Mouse (Mus musculus) liver, adult (tissue): ENCODE results near the gene Ifitm7.

Source experiments
- GATA4 ChIP-seq: IDR thresholded peaks from 2 replicates; pipeline ENCODE4 v1.6.1; 2014; ENCODE audit warnings: mild to moderate bottlenecking, low read length; ENCODE audit not compliant: insufficient replicate concordance

Gene Ifitm7

DNA sequence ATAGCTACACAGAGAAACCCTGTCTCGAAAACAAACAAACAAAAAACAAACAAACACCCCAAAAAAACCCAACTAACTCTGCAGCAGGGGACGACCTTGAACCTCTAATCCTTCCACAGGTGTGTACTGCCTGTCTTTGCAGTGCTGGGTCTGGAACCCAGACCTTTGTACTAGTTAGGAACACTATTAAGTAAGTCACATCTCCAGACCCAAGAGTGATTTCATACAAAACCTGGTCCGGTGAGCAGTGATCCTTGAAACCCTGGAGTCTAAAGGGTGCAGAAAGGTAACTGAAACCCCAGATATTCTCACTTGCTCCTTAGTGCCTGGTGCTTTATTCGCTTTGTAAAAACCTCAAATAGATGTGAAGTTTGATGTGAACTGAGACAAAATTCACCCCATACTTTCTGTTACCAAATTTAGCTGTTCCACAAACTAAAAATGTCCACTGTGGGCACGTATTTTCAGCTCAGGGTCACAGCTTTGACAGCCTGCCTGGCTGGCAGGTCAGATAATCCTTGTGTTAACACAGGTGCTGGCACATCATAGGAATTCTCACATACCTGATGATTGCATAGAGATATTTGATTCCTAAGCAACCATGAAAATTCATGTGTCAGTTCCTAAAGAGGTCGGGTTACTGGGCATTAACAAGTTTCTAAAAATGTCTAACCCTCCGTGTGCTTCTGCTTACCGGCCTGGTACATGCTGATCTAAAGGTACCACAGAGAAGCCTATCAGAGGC, 16.9 kb upstream of the Ifitm7 start:
- TF ChIP-seq GATA4: no peak

DNA sequence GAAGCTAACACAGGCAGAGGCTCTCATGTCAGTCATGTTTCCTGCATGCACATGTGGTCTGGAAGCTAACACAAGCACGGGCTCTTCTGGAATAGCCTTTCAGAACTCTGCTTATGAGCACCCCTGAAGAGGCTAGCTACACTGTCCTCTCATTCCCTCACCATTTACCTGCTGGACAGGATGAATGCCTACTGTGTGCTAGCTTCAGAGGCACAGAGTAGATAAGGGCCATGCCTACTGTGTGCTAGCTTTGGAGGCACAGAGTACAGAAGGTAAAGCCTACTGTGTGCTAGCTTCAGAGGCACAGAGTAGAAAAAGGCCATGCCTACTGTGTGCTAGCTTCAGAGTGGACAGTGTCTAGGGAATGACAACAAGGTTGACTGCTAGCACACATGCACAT, 7.8 kb upstream of the Ifitm7 start:
- no peak for TF ChIP-seq GATA4

DNA sequence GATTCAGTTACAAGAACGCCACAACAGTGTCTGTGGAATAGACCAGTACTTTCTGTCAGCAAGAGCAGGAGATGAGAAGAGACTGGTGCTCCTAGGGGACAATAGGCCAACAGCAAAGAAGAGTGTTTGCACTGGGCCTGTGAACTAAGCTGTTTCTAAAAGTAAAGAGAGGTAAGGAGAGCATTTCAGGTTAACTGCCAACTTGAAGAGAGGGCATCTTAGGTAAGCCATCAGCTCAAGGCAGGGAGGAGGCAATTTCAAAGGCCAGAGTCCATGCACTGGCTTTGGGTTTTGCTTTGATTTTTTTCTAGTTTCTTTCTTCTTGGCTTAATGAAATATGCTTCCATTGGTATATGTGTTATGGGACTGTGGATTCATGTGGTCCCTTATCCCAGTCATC, 7.4 kb upstream of the Ifitm7 start:
- TF ChIP-seq GATA4: no peak

DNA sequence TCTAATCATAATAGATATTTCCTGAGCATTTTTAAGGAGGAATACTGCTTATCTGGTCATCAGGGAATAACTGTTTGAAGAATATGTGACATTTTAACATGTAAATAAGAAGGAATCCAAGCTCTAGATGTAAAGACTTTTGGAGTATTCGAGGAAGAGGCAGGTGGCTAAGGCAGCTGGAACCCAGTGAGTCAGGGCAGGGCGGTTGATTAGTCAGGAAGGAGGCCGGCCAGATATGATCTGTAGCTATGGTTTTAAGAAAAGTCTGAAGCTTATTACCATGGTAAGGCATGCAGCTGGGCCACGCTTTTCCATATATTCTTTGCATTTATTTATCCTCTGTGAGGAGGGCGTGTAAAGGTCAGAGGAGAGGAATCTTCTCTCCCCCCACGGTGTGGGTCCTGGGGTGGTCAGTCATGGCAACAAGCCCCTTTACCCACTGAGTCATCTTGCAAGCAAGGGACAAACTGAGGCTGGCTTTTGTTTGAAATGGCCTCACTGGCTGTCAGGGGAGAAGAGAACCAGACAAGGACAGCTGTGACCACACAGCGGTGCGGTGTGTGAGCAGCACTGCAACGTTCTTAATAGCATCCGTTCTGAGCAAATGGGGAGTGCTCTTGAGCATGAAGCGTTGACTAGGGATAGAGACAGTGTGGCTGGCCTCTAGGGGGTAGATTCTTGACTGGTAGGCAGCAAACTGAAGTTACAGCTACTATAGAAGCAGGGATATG, 6.0 kb upstream of the Ifitm7 start:
- TF ChIP-seq GATA4: no peak

DNA sequence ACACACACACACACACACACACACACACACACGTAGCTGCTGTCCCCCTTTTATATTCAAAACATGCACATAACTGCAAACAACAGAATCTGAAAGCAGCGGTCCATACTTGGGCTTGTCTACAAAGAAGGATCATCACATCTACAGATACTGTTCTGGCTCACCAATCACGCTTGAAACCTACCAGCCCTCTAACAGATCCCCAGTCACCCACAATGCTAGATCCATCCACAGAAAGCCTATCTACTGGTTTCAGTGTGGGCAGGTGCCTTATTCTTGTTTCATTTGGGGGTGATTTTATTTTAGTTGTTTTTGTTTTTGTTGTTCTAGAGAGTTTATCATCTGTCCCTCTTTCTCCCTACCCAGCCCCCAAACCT, 503 bp downstream of the Ifitm7 start:
- no peak for TF ChIP-seq GATA4

DNA sequence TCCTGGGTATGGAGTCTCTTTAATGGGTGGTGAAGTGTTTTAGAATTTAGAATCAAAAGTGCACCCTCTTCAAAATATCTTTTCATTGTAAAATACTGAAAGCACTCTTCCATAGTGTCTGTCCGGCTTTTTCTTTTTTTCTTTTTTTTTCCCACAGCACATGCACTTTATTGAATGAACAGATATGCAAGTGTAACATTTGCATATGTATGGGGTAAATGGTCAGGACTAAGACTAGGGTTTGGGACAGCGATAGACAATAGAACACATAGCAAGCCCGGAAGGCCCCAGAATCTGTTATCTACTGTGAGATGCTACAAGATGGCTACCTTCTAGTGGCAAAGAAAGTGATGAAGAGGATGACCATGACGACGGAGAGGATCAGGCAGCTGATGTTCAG, 3.5 kb downstream of the Ifitm7 start:
- TF ChIP-seq GATA4: no peak

DNA sequence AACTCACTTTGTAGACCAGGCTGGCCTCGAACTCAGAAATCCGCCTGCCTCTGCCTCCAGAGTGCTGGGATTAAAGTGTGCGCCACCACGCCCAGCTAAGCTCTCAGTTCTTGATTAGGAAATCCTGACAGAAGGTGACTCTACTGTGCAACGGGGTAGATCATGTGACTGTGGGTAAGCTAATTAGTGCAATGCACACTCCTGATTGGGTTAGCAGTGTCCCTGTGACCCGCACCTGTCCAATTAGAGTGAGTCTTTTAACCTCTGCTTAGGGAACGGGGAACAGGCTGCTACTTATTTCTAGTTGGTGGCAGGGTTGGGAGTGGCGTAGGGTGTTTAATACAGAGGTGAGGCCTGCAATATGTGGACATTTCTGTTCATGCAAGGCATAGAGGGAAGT, 14.6 kb downstream of the Ifitm7 start:
- no peak for TF ChIP-seq GATA4

DNA sequence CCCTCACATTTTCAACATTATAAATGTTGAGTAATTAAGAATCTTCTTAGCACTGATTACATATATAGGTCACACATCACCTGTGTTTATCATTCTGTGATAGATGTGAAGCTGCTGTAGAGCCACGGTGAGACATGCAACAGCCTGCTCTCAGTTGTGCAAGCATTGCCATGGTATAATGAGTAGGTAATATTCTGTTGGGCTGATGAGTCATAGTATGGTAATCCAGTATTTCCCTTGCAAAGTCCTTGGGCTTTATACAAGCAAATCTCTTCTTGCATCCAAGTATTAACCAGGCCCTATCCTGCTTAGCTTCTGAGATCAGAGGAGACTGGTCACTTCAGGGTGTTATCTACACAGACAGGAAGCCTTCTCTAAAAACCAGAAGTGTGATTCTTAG, 17.6 kb downstream of the Ifitm7 start:
- TF ChIP-seq GATA4: no peak

DNA sequence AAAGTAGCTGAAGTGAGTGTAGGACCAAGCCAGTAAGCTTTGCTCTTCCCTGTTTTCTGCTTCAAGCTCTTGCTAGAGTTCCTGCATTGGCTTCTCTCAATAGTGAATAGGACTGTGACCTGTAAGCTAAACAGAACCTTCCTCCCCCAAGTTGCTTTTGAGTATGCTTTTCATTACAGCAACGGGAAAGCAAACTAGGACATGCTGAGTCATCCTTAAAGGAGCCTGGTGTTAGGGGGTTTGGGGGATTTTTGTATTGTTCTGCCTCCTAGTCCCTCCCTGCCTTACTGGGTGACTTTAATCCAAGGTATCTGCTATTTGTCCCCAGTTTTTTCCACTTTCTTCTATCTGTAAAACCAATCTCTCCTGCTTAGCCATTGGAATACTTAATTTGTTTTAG, 24.6 kb downstream of the Ifitm7 start:
- TF ChIP-seq GATA4: no peak

DNA sequence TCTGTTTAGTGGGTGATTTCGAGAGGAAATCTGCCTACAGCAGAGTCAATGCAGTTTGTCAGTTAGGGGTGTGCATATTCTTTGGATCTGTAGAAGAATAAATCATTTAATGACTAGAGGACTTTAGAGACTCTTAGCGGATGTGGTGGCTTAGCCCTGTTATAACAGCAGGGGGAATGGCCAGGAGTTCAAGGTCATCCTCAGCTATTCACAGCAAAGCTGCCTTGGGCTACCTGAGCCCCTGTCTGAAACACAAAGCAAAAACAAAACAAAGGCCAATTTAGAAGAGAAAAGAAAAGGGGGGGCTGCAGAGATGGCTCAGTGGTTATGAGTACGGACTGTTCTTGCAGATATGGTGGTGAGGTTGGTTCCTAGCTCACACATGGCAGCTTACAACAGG, 35.4 kb downstream of the Ifitm7 start:
- no peak for TF ChIP-seq GATA4

DNA sequence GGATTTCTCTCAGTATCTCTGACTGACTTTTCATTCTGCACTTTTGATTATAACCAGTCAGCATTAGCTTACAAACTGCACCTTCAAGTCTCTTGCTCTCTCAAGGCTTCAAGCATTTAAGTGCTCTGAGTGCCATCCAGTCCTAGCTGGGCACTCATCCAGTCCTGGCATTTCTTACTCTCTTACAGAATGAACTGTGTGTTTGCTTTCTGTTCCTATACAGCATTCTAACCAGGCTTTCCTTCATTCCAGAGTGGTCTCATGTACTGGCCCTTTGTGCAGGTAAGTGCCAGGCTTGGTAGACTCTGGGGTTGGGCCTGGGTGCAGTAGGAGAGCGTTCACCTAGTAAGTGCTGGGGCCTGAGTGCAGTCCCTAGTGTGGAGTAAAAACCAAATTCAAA, 40.4 kb downstream of the Ifitm7 start:
- TF ChIP-seq GATA4: no peak

DNA sequence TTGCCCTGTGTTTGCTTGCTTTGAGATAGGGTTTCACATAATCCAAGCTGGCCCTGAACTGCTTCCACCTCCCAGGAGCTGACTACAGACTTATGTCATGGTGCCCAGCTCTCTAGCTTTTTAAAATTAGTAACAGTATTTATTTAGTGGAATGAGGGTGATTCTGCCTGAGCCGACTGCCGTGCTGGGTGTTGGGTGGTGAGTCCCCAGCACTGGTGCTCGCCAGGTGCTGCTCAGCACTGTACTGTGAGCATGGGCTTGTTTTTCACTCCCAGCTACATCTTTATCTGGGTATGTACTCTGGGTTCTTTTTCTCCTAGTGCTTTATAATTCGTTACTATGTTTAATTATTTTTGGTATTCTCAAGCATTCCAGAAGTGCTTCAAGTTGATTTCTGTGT, 41.5 kb downstream of the Ifitm7 start:
- no peak for TF ChIP-seq GATA4

DNA sequence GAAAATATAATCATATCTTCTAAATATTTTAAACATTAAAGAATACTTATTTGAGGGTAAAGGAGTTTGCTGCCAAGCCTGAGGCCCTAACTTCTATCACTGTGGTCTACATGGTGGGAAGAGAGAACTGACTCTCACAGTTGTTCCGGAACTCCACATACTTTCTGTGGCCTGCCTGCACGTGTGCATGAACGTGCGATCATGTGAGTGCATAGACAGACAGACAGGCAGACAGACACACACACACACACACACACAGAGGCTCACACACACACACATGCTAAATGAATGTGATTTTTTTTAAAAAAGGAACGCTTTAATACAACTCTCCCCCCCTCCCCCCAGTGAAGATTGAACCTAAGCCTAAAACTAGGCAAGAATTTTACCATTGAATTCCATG, 41.9 kb downstream of the Ifitm7 start:
- no peak for TF ChIP-seq GATA4

DNA sequence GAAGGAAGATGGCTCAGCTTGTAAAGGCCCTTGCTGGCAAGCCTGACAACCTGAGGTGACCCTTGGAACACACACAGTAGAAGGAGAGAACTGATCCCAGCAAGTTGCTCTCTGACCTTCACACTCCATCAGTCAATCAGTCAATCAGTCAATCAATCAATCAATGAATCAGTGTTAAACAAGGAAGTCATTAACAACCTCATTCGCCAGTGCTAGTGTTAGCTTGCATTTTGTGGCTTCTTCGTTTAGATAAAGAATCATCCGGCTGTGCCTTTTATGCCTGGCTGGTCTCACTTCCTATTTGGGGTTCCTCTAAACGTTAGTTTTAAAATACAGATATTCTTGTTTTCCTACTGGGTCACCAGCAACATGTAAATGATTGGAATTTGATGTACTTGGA, 42.5 kb downstream of the Ifitm7 start:
- TF ChIP-seq GATA4: no peak

DNA sequence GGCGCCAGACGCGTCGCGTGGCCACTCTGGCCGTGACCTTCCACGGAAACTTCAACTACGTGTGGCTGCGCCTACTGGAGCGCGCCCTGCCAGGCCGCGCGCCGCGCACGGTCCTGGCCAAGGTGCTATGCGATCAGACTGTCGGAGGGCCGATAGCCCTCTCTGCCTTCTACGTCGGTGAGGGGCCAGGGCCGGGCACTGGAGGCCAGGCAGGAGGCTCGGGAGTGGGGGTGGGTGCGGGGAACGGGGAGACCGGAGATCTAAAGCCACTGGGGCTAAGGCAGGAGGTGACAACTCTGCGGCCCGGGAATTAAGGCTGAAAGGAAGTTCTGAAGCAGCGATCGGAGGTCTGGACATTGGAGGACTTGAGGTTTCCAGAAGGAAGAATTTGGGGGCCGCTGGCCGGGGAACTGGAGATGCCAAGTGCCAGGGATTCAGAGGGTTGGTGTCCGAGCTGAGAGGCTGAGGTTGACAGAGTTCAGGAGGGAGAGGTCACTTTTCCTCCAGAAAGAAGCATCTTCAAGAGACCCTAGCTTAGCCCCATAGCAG, 45.8 kb downstream of the Ifitm7 start:
- TF ChIP-seq GATA4: no peak

DNA sequence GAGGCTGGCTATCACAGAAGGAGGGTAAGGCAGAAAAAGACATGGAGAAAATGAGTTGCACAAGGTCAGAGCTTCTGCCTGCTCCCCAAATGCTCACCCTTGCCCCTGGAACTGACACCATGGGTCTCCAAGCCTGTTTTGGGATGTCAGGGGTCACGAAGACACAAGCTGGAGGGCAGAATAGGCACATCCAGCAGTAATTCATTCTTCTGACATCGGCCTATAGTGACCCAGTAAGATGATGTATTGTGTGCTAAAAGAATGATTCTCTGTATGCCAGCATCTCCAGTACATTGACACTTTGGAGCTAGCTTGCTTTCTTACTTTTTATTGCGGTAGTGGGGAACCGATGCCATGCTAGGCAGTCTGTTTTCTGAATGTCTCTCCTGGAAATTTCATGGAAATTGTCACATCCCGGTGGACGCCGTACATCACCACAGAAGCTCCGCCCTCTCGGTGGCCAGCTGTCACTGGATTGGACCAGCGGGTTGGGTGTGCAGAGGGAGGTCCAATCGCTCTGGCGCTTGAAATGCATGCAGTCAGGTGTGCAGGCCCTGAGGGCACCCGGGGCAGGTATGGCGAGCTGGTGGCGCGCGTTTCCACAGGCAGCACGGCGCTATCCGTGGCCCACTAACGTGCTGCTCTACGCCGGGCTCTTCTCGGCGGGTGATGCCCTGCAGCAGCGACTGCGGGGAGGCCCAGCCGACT, 46.4 kb downstream of the Ifitm7 start:
- TF ChIP-seq GATA4: no peak
